Mouse (Mus musculus): Measurements from ENCODE around the gene Rab15. TPM values are rescaled to one million over a fixed set of nuclear protein-coding genes. Genes with fewer than 3 reads are reported as not detected.

Gene Rab15
- total and polyA plus RNA-seq, 3 experiments, result 2.7 to 22.7 TPM; not detected in 1

GRCm38 (mm10) chr12:76780639-76781468 lies 41.9 kb downstream of the Rab15 start:
- TF ChIP-seq BHLHE40 (IDR thresholded peaks at IDR 0.05; ENCODE audit: borderline replicate concordance, low read depth, low read length) (no peak), TAL1 (IDR thresholded peaks at IDR 0.05; ENCODE audit: low read length) (no peak), MAFK (IDR thresholded peaks at IDR 0.05; ENCODE audit: borderline replicate concordance, low read depth, low read length) (no peak), GABPA (IDR thresholded peaks at IDR 0.05; ENCODE audit: low read depth, low read length) (no peak), MEF2A (IDR thresholded peaks at IDR 0.05; ENCODE audit: extremely low read depth, insufficient replicate concordance, low read depth, low read length, poor library complexity, severe bottlenecking) (no peak), UBTF (IDR thresholded peaks at IDR 0.05; ENCODE audit: borderline replicate concordance, insufficient read depth, low read depth, low read length) (no peak), ETS1 (IDR thresholded peaks at IDR 0.05; ENCODE audit: low read depth, low read length) (no peak), MYC (IDR thresholded peaks at IDR 0.05; ENCODE audit: low read depth, low read length) (no peak), ZC3H11A (IDR thresholded peaks at IDR 0.05; ENCODE audit: low read depth, low read length) (no peak), TBP (IDR thresholded peaks at IDR 0.05; ENCODE audit: low read depth, low read length) (no peak), EP300 (IDR thresholded peaks at IDR 0.05; ENCODE audit: low read depth in 1 of 2, low read length in 2 of 2) (no peak), KAT2A (conservative IDR thresholded peaks at IDR 0.05; ENCODE audit: low read depth, low read length) (no peak), TCF12 (IDR thresholded peaks at IDR 0.05; ENCODE audit: low read depth, low read length) (no peak)
- no peak overlapping the region for H3K9ac ChIP-seq (ENCODE audit: control insufficient read depth, low read depth, low read length, poor library complexity, severe bottlenecking)
- no peaks in the 10 kb centered on the region for H3K27me3 ChIP-seq (ENCODE audit: control insufficient read depth in 1 of 2, insufficient read depth in 2 of 2, low read length in 2 of 2)
- no peaks in the 10 kb centered on the region for H3K9me3 ChIP-seq (replicated peaks; ENCODE audit: insufficient read depth, low read length)
- no peak overlapping the region for H3K4me3 ChIP-seq (ENCODE audit: control insufficient read depth in 1 of 2, insufficient read depth in 1 of 2, low read depth in 2 of 2, low read length in 2 of 2)
- H3K36me3 ChIP-seq (ENCODE audit: control insufficient read depth in 1 of 2, insufficient read depth in 2 of 2, low read length in 2 of 2), result peaks cover 5 to 7% of the 10 kb centered on the region in 2 experiments; a peak in 3 of 4 replicates
- no peaks in the 10 kb centered on the region for H3K79me2 ChIP-seq (ENCODE audit: control insufficient read depth, insufficient read depth, low read length, poor library complexity)
- H3K27ac ChIP-seq (ENCODE audit: control insufficient read depth, low read depth, low read length), result no peak overlapping the region
- H3K4me1 ChIP-seq (ENCODE audit: control insufficient read depth in 1 of 2, insufficient read depth in 2 of 2, low read length in 2 of 2), result peaks cover 3 to 6% of the 10 kb centered on the region in 2 experiments; a peak in 3 of 4 replicates
- no peak for DNase-seq (ENCODE audit: low read depth, low spot score)

DNA sequence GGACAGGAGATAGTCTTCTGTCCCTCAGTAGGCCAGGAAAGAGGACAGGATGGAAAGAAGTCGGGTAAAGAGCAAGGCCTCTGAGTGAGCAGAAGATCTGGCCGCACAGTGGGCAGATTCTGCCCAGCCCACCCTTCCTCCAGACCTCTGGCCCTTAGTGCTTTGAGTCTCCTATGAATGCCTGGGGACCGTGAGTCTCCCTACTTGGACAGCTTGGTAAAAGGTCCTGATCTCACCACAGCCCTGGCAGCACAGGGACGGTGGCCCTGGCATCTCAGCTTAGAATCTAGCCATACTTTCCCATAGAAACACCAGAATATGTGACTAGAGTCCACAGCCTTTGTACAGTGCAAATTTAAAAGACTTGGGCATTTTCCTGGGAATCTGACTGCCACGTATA lies 42.8 kb downstream of the Rab15 start:
- H3K4me1 ChIP-seq (ENCODE audit: control insufficient read depth in 1 of 2, insufficient read depth in 2 of 2, low read length in 2 of 2), result peaks cover 3 to 10% of the 10 kb centered on the region in 2 experiments; a peak in 3 of 4 replicates
- peaks cover 7 to 9% of the 10 kb centered on the region in 2 experiments; a peak in 3 of 4 replicates for H3K36me3 ChIP-seq (ENCODE audit: control insufficient read depth in 1 of 2, insufficient read depth in 2 of 2, low read length in 2 of 2)
- no peak overlapping the region for H3K27ac ChIP-seq (ENCODE audit: control insufficient read depth, low read depth, low read length)
- no peak for DNase-seq (ENCODE audit: low read depth, low spot score)
- no peak for TF ChIP-seq RAD21 (IDR thresholded peaks at IDR 0.05; ENCODE audit: low read depth, low read length)
- TF ChIP-seq SIN3A (IDR thresholded peaks at IDR 0.05; ENCODE audit: low read length), result no peak
- TF ChIP-seq ZNF384 (IDR thresholded peaks at IDR 0.05; ENCODE audit: low read depth, low read length), result no peak
- TF ChIP-seq POLR2AphosphoS5 (IDR thresholded peaks at IDR 0.05; ENCODE audit: borderline replicate concordance, low read depth, low read length), result no peak
- TF ChIP-seq USF2 (IDR thresholded peaks at IDR 0.05; ENCODE audit: borderline replicate concordance in 1 of 2, insufficient read depth in 1 of 2, low read depth in 1 of 2, low read length in 2 of 2), result no peak
- no peak for TF ChIP-seq ZC3H11A (IDR thresholded peaks at IDR 0.05; ENCODE audit: low read depth, low read length)
- TF ChIP-seq E2F4 (IDR thresholded peaks at IDR 0.05; ENCODE audit: borderline replicate concordance, low read depth, low read length), result no peak
- no peak for TF ChIP-seq NELFE (IDR thresholded peaks at IDR 0.05; ENCODE audit: low read depth, low read length)
- no peak for TF ChIP-seq GABPA (IDR thresholded peaks at IDR 0.05; ENCODE audit: low read depth, low read length)
- TF ChIP-seq EP300 (IDR thresholded peaks at IDR 0.05; ENCODE audit: low read depth in 1 of 2, low read length in 2 of 2), result no peak
- no peak for TF ChIP-seq ZMIZ1 (IDR thresholded peaks at IDR 0.05; ENCODE audit: low read depth, low read length)
- no peak for TF ChIP-seq RCOR1 (IDR thresholded peaks at IDR 0.05; ENCODE audit: low read depth, low read length)
- TF ChIP-seq MAZ (IDR thresholded peaks at IDR 0.05; ENCODE audit: low read depth, low read length), result no peak
- TF ChIP-seq ZKSCAN1 (IDR thresholded peaks at IDR 0.05; ENCODE audit: low read depth, low read length), result no peak
- no peak for TF ChIP-seq MYB (IDR thresholded peaks at IDR 0.05; ENCODE audit: low read depth, low read length)
- no peak for TF ChIP-seq UBTF (IDR thresholded peaks at IDR 0.05; ENCODE audit: borderline replicate concordance, insufficient read depth, low read depth, low read length)
- TF ChIP-seq TAL1 (IDR thresholded peaks at IDR 0.05; ENCODE audit: low read length), result no peak
- TF ChIP-seq TBP (IDR thresholded peaks at IDR 0.05; ENCODE audit: low read depth, low read length), result no peak
- no peaks in the 10 kb centered on the region for H3K9me3 ChIP-seq (replicated peaks; ENCODE audit: insufficient read depth, low read length)
- no peak overlapping the region for H3K4me3 ChIP-seq (ENCODE audit: control insufficient read depth in 1 of 2, insufficient read depth in 1 of 2, low read depth in 2 of 2, low read length in 2 of 2)
- no peaks in the 10 kb centered on the region for H3K79me2 ChIP-seq (ENCODE audit: control insufficient read depth, insufficient read depth, low read length, poor library complexity)
- H3K9ac ChIP-seq (ENCODE audit: control insufficient read depth, low read depth, low read length, poor library complexity, severe bottlenecking), result no peak overlapping the region
- no peaks in the 10 kb centered on the region for H3K27me3 ChIP-seq (ENCODE audit: control insufficient read depth in 1 of 2, insufficient read depth in 2 of 2, low read length in 2 of 2)
